Mouse (Mus musculus): Measurements from ENCODE around the gene Add3. TPM values are rescaled to one million over a fixed set of nuclear protein-coding genes. Genes with fewer than 3 reads are reported as not detected.

The Add3 gene
- total and polyA plus RNA-seq, 3 experiments, result 16.3 to 18.4 (median 16.4) TPM

- TF ChIP-seq GABPA (IDR thresholded peaks at IDR 0.05; ENCODE audit: insufficient replicate concordance, low read depth, low read length), result no peak
- TF ChIP-seq IRF4 (IDR thresholded peaks at IDR 0.05; ENCODE audit: low read depth, low read length), result no peak
- no peak for TF ChIP-seq EP300 (IDR thresholded peaks at IDR 0.05; ENCODE audit: low read length)
- TF ChIP-seq JUND (conservative IDR thresholded peaks at IDR 0.05; ENCODE audit: low read depth, low read length), result no peak
- no peak for TF ChIP-seq MXI1 (IDR thresholded peaks at IDR 0.05; ENCODE audit: low read depth, low read length)
- TF ChIP-seq CHD1 (IDR thresholded peaks at IDR 0.05; ENCODE audit: low read depth, low read length), result no peak
- no peak for TF ChIP-seq PAX5 (IDR thresholded peaks at IDR 0.05; ENCODE audit: low read length)
- no peak for TF ChIP-seq POLR2AphosphoS2 (IDR thresholded peaks at IDR 0.05; ENCODE audit: low read depth, low read length)
- TF ChIP-seq RCOR1 (conservative IDR thresholded peaks at IDR 0.05; ENCODE audit: low read depth, low read length), result no peak
- TF ChIP-seq CHD2 (IDR thresholded peaks at IDR 0.05; ENCODE audit: low read length), result no peak
- no peak for TF ChIP-seq MAFK (IDR thresholded peaks at IDR 0.05; ENCODE audit: insufficient replicate concordance, low read length)
- no peak for TF ChIP-seq SMC3 (IDR thresholded peaks at IDR 0.05; ENCODE audit: low read depth, low read length)
- TF ChIP-seq KAT2A (IDR thresholded peaks at IDR 0.05; ENCODE audit: insufficient replicate concordance, low read length), result no peak
- no peak for TF ChIP-seq BHLHE40 (IDR thresholded peaks at IDR 0.05; ENCODE audit: low read depth, low read length)
- no peak for TF ChIP-seq JUN (IDR thresholded peaks at IDR 0.05; ENCODE audit: insufficient read depth, low read depth, low read length)
- no peak overlapping the region for H3K4me2 ChIP-seq (ENCODE audit: insufficient read depth, low read depth, poor library complexity, severe bottlenecking)
- no peak for DNase-seq (ENCODE audit: extremely low read depth)
- H3K9me3 ChIP-seq (replicated peaks; ENCODE audit: low read length), result peaks cover 3% of the 10 kb centered on the region
- no peak overlapping the region for H3K9ac ChIP-seq (ENCODE audit: insufficient read depth, low read depth)
- no peak overlapping the region for H3K4me3 ChIP-seq (replicated peaks in 1 of 3; ENCODE audit: low read depth in 2 of 3, low read length in 2 of 3, poor library complexity in 1 of 3)
- dilution Hi-C loops (cut with MboI; ENCODE audit: extremely low pct_ligation_motif_present, extremely low pct_unique_long_range_greater_than_20kb, low sequenced_read_pairs), result no loop called here
- H3K4me1 ChIP-seq (ENCODE audit: control insufficient read depth in 1 of 2, insufficient read depth in 2 of 2), result peaks cover 6 to 41% of the 10 kb centered on the region in 2 experiments; a peak in 3 of 4 replicates
- H3K36me3 ChIP-seq (replicated peaks in 1 of 2; ENCODE audit: control insufficient read depth in 1 of 2, insufficient read depth in 1 of 2, low read length in 1 of 2), result no peaks in the 10 kb centered on the region
- in situ Hi-C loops (cut with MboI; ENCODE audit: low pct_ligation_motif_present, low pct_unique_long_range_greater_than_20kb, low sequenced_read_pairs), result loop anchor here (10.0 to 25.0 kb wide), 2 partner anchors 58 to 330 kb away; partner anchors contain the start of genes Mxi1 and Nutf2-ps1
- no peak overlapping the region for H3K27ac ChIP-seq (ENCODE audit: insufficient read depth, low read depth)
- H3K27me3 ChIP-seq (replicated peaks), result no peaks in the 10 kb centered on the region
- H3K79me2 ChIP-seq (replicated peaks; ENCODE audit: control insufficient read depth, extremely low read depth, insufficient read depth, poor library complexity, severe bottlenecking), result no peaks in the 10 kb centered on the region
These were observed 116.8 kb downstream of the Add3 start for GRCm38 (mm10) chr19:53256991-53257594.

DNA sequence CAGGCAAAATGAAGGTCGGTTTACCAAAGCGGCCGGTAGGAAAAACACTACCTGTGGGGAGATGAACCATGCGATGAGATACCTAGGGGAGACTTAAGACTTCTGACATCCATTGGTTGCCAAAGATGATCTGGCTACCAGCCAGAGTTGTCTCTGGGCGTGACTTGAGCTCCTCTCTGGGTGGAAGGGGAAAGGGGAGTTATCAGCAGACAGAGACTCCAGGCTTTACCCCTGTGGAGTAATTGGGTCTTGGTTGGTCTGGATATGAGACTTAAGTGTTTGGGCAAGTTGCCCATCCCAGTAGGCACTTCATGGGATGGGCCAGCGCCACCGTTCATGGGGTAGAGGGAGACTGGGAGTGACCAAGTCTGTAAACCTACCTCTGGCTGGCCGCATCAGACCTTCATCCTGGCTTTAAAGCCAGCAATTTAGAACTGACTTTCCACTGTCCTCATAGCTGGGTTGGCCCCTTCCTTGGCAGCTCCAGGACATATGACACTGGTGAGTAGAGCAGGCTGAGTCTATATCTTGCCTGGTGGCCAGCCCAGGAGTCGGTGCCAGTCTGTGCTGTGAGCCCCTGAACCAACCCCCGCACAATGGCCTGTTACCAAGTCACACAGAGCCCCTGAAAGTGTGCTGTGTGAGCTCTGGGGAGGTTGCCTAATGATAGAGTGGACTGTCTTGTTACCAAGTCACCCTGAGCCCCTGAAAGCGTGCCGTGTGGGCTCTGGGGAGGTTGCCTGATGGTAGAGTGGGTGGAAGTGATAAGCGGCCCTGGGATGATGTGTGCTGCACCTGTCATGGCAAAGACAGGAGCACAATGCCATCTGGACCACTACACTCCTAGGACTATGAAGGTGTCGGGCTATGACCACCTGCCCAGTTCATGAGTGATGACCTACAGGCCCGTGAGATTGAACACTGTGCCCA is 117.7 kb downstream of the Add3 start:
- H3K79me2 ChIP-seq (replicated peaks; ENCODE audit: control insufficient read depth, extremely low read depth, insufficient read depth, poor library complexity, severe bottlenecking), result no peaks in the 10 kb centered on the region
- in situ Hi-C loops (cut with MboI; ENCODE audit: low pct_ligation_motif_present, low pct_unique_long_range_greater_than_20kb, low sequenced_read_pairs) (loop anchor here (10.0 to 25.0 kb wide), 2 partner anchors 57 to 329 kb away; partner anchors contain the start of genes Mxi1 and Nutf2-ps1), dilution Hi-C loops (cut with MboI; ENCODE audit: extremely low pct_ligation_motif_present, extremely low pct_unique_long_range_greater_than_20kb, low sequenced_read_pairs) (no loop called here)
- H3K27me3 ChIP-seq (replicated peaks), result no peaks in the 10 kb centered on the region
- H3K27ac ChIP-seq (ENCODE audit: insufficient read depth, low read depth), result no peak overlapping the region
- no peak for DNase-seq (ENCODE audit: extremely low read depth)
- H3K9me3 ChIP-seq (replicated peaks; ENCODE audit: low read length), result peaks cover 3% of the 10 kb centered on the region
- no peak overlapping the region for H3K4me2 ChIP-seq (ENCODE audit: insufficient read depth, low read depth, poor library complexity, severe bottlenecking)
- no peaks in the 10 kb centered on the region for H3K36me3 ChIP-seq (replicated peaks in 1 of 2; ENCODE audit: control insufficient read depth in 1 of 2, insufficient read depth in 1 of 2, low read length in 1 of 2)
- peaks cover 3 to 38% of the 10 kb centered on the region in 2 experiments; a peak in 2 of 4 replicates for H3K4me1 ChIP-seq (ENCODE audit: control insufficient read depth in 1 of 2, insufficient read depth in 2 of 2)
- no peak overlapping the region for H3K4me3 ChIP-seq (replicated peaks in 1 of 3; ENCODE audit: low read depth in 2 of 3, low read length in 2 of 3, poor library complexity in 1 of 3)
- TF ChIP-seq TBP (conservative IDR thresholded peaks at IDR 0.05; ENCODE audit: low read depth, low read length), result no peak
- TF ChIP-seq POLR2A (IDR thresholded peaks at IDR 0.05; ENCODE audit: low read depth, low read length), result no peak
- no peak for TF ChIP-seq HCFC1 (IDR thresholded peaks at IDR 0.05; ENCODE audit: low read depth, low read length)
- no peak for TF ChIP-seq E2F4 (IDR thresholded peaks at IDR 0.05; ENCODE audit: insufficient replicate concordance, low read depth, low read length)
- no peak for TF ChIP-seq MXI1 (IDR thresholded peaks at IDR 0.05; ENCODE audit: low read depth, low read length)
- no peak for TF ChIP-seq BHLHE40 (IDR thresholded peaks at IDR 0.05; ENCODE audit: low read depth, low read length)
- no peak for TF ChIP-seq KAT2A (IDR thresholded peaks at IDR 0.05; ENCODE audit: insufficient replicate concordance, low read length)
- no peak for TF ChIP-seq ETS1 (conservative IDR thresholded peaks at IDR 0.05; ENCODE audit: low read depth, low read length)
- TF ChIP-seq IRF4 (IDR thresholded peaks at IDR 0.05; ENCODE audit: low read depth, low read length), result no peak
- no peak for TF ChIP-seq MEF2A (IDR thresholded peaks at IDR 0.05; ENCODE audit: borderline replicate concordance, low read depth, low read length)
- no peak overlapping the region for H3K9ac ChIP-seq (ENCODE audit: insufficient read depth, low read depth)
